Mouse (Mus musculus) forebrain, embryonic 12.5 days (tissue): ENCODE data around the gene Tmed10. TPM values are rescaled to one million over a fixed set of nuclear protein-coding genes. Genes with fewer than 3 reads are reported as not detected.

Source experiments
- ATAC-seq: fragments of 200-750 bp; cut with Nextera tagmentation; 2 replicates; pipeline ENCODE4 v1.8.0; 2017; ENCODE audit warnings: moderate TSS enrichment; ENCODE audit not compliant: low FRiP score
- H3K27ac ChIP-seq: fragments of 300-500 bp; sonication (generic); 2 replicates; pipeline ENCODE4 v1.5.1; 2016; ENCODE audit warnings: mild to moderate bottlenecking
- H3K27me3 ChIP-seq: fragments of 300-500 bp; sonication (generic); 2 replicates; pipeline ENCODE4 v1.6.1; 2016; ENCODE audit warnings: mild to moderate bottlenecking
- H3K36me3 ChIP-seq: fragments of 300-500 bp; sonication (generic); replicated peaks from 2 replicates; pipeline ENCODE4 v1.6.1; 2016; ENCODE audit warnings: mild to moderate bottlenecking
- H3K4me1 ChIP-seq: fragments of 300-500 bp; sonication (generic); 2 replicates; pipeline ENCODE4 v1.6.1; 2016
- H3K4me2 ChIP-seq: fragments of 300-500 bp; sonication (generic); 2 replicates; pipeline ENCODE4 v1.6.1; 2016; ENCODE audit warnings: mild to moderate bottlenecking, moderate library complexity
- H3K4me3 ChIP-seq: fragments of 300-500 bp; sonication (generic); replicated peaks from 2 replicates; pipeline ENCODE4 v1.5.1; 2016; ENCODE audit warnings: mild to moderate bottlenecking
- H3K9ac ChIP-seq: fragments of 300-500 bp; sonication (generic); 2 replicates; pipeline ENCODE4 v1.6.1; 2016; ENCODE audit warnings: mild to moderate bottlenecking
- H3K9me3 ChIP-seq: fragments of 300-500 bp; sonication (generic); 2 replicates; pipeline ENCODE4 v1.6.1; 2016
- WGBS: fragments of 180-500 bp; shearing (Covaris S2); methylation state at CpG from one replicate; pipeline ENCODE4 v1.1.7; 2016; 5-methylcytosine and 5-hydroxymethylcytosine counted together
- polyA plus RNA-seq: library from polyadenylated mRNA; unstranded; fragments of >200 nt; fragmentation: Nextera tagmentation; extraction: Ambion mirVana; gene quantifications from 2 replicates; pipeline ENCODE4 v1.2.1, GENCODE M21; 2016

Gene Tmed10
- 208 and 214 TPM in 2 replicates for polyA plus RNA-seq

DNA sequence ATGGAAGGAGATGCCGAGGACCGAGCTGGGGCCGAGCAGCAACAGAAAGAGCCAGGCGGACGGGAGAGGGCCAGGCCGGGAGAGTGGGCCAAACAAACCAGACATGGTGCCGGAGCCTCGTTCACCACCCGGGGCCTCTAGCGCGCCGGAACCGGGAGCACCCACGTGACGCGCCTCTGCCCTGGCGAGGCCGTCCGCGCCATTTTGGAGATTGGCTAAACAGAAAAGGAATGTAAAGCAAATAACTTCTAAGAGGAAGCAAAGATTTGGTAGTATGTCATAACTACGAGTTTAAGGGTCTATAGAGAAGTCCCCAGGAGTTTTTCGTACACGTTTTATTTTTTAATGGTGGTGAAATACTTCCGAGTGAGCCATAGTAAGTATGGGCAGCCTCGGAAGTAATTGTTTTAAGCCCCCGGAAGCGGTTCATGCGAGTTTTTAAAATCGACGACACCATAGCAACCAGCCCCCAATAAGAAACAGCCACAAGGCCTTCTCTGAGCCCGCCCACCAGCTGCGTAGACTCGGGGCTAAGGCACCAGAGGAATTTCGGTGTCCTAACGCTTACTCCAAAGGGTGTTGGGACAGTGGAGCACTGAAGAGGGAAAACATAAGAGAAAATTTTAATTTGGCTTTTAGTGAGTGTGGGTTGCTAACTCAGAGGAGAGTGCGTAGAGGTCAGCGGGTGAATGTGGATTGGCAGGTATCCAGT, at the start of gene Tmed10:
TSS of gene Tmed10 (minus strand) at position 287 of the 712 bp plus-strand sequence.
- peak; percentile 96 for ATAC-seq
- under 1% methylated on average over 37 of the region's 37 CpGs for WGBS
- H3K36me3 ChIP-seq: no peaks in the 10 kb centered on the region
- no peaks in the 10 kb centered on the region for H3K9me3 ChIP-seq
- no peaks in the 10 kb centered on the region for H3K27me3 ChIP-seq
- H3K27ac ChIP-seq: peak within 1 kb of the TSS; percentile 82
- H3K4me3 ChIP-seq: peak within 1 kb of the TSS; percentile 98
- H3K4me2 ChIP-seq: peak within 1 kb of the TSS; percentile 76
- H3K4me1 ChIP-seq: peaks cover 17% of the 10 kb centered on the region
- H3K9ac ChIP-seq: peak within 1 kb of the TSS; percentile 95

DNA sequence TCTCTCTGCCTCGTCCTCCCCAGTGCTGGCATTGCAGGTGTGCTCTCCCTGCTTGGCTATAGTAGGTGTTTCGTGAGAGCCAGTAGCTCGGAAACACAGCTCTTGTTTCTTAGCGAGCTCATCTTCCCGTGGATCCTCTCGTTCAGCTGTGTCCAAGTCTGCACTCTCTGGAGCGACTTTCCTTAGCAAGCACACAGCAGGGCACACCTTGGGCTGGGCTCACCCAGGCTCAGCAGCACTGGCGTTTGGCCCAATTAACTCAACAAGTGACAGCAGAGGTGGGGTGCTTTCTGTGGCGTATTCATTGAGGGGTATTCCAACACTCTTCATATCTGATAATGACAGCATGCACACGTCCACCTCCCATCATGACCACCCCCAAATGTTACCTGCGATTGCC, 48.6 kb upstream of the Tmed10 start:
- 79% methylated on average over 11 of the region's 11 CpGs for WGBS
- 0 out of 2 replicates have a peak, but pooled peaks cover 4% of the 10 kb centered on the region for H3K4me1 ChIP-seq
- H3K4me2 ChIP-seq: no peak overlapping the region
- H3K27ac ChIP-seq: no peak overlapping the region
- no peaks in the 10 kb centered on the region for H3K27me3 ChIP-seq
- H3K9ac ChIP-seq: no peak overlapping the region
- H3K9me3 ChIP-seq: no peaks in the 10 kb centered on the region
- no peak for ATAC-seq
- H3K4me3 ChIP-seq: no peak overlapping the region
- H3K36me3 ChIP-seq: no peaks in the 10 kb centered on the region

DNA sequence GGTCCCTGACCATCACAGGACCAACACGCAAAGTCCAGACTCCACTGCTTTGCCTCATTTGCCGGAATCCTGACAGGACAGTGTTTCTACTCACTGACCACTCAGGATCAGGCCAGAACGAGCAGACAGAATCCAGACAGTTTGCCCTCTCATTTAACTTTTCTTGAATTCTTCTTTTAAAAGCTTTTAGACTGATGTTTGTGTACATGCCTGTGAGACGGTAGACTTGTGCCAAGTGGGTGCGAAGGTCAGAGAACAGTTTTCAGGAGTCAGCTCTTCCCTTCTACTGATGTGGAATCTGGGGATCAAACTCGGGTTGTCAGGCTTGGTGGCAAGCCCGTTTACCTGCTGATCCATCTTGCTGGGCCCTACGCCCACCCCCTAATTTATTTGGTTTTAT, 47.9 kb upstream of the Tmed10 start:
- no peak for ATAC-seq
- H3K4me1 ChIP-seq: 0 out of 2 replicates have a peak, but pooled peaks cover 4% of the 10 kb centered on the region
- H3K4me2 ChIP-seq: no peak overlapping the region
- H3K27me3 ChIP-seq: no peaks in the 10 kb centered on the region
- H3K36me3 ChIP-seq: no peaks in the 10 kb centered on the region
- no peak overlapping the region for H3K4me3 ChIP-seq
- WGBS: 83% methylated on average over 8 of the region's 8 CpGs
- no peaks in the 10 kb centered on the region for H3K9me3 ChIP-seq
- H3K27ac ChIP-seq: no peak overlapping the region
- no peak overlapping the region for H3K9ac ChIP-seq

DNA sequence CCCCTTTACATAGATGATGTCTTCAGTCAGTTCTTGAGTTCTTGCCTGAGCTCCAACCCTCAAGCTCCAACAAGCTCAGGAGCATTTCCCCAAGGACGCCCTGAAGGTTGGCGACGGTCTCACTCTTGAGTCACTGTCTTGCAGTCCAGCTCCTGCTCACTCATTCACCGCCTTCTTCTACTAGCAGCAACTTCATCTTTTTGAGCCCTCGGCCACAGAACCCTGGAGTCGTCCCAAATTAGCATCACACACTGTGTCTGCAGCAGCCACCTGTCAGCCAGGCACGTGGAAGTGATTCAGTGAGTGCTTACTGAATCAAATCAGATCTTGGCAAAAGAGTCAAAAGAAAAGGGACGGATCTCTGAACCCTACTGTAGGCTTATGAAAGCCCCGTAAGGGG, 46.3 kb upstream of the Tmed10 start:
- Histone ChIP-seq H3K4me2 (no peak overlapping the region), H3K9me3 (no peaks in the 10 kb centered on the region), H3K4me1 (0 out of 2 replicates have a peak, but pooled peaks cover under 1% of the 10 kb centered on the region), H3K9ac (no peak overlapping the region), H3K27me3 (no peaks in the 10 kb centered on the region), H3K36me3 (no peaks in the 10 kb centered on the region), H3K27ac (no peak overlapping the region), H3K4me3 (no peak overlapping the region)
- WGBS: 75% methylated on average over 9 of the region's 9 CpGs
- no peak for ATAC-seq

DNA sequence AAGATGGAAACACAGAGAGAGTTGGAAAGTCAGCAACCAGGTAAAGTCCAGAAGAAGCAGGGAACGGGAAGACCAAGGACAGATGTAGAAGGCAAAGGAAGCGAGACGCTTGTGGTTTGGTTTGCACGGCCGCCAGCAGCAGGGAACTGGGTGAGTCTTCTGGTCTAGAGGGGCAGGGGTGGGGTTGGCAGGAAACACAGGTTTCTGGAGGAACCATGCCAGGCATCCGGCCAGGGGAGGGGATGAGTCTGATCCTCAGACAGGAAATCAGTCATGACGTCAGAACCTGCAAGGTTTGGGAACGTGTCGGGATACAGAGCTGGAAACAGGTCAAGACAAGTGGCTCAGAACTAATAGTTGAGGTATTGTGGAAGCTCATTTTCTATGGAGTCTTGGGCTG, 43.2 kb upstream of the Tmed10 start:
- Histone ChIP-seq H3K4me1 (no peaks in the 10 kb centered on the region), H3K4me3 (no peak overlapping the region), H3K9ac (no peak overlapping the region), H3K27ac (no peak overlapping the region), H3K9me3 (no peaks in the 10 kb centered on the region), H3K36me3 (no peaks in the 10 kb centered on the region), H3K27me3 (no peaks in the 10 kb centered on the region), H3K4me2 (no peak overlapping the region)
- ATAC-seq: no peak
- 88% methylated on average over 9 of the region's 9 CpGs for WGBS

DNA sequence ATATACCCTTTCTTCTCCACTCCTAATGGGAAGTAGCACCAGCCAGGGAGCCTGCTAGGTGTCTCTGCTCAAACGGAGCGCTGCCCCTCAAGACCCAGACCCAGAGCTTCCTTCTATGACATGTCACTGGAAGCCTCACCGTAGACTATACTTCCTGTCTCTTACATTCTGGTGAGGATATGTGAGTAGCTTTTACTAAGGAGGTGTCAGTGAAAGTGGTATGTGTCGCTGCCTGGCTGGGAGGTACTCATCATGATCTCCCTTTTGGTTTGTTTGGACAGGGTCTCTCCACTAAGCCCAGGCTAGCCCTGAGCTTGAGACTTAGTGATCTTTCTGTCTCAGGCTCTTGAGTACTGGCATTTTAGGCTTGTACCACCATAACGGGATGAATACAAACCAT, 41.7 kb upstream of the Tmed10 start:
- Histone ChIP-seq H3K9me3 (peaks cover 5% of the 10 kb centered on the region), H3K27me3 (no peaks in the 10 kb centered on the region), H3K4me2 (no peak overlapping the region), H3K4me3 (no peak overlapping the region), H3K4me1 (no peaks in the 10 kb centered on the region), H3K9ac (no peak overlapping the region), H3K27ac (no peak overlapping the region), H3K36me3 (no peaks in the 10 kb centered on the region)
- ATAC-seq: no peak
- 86% methylated on average over 5 of the region's 5 CpGs for WGBS

DNA sequence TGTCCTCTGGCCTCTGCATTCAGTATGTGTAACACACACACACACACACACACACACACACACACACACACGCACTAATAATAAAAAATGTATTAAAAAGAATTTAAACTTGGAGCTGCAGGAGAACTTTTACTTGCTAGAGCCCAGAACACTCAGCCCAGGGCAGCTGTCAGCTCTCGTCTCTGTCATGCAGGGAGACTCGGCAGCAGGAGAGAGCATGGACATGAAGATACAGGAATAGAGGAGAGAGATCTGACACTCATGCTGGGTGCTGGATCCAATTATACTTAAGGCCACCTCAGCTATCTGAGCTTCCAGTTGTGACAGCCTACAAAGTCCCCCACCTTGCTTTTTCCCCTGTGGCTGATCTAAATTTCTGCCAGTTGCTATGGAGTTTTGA, 41.2 kb upstream of the Tmed10 start:
- no peak for ATAC-seq
- peaks cover 5% of the 10 kb centered on the region for H3K9me3 ChIP-seq
- H3K27me3 ChIP-seq: no peaks in the 10 kb centered on the region
- WGBS: 89% methylated on average over 3 of the region's 3 CpGs
- H3K4me2 ChIP-seq: no peak overlapping the region
- H3K4me1 ChIP-seq: no peaks in the 10 kb centered on the region
- no peak overlapping the region for H3K4me3 ChIP-seq
- no peak overlapping the region for H3K27ac ChIP-seq
- no peaks in the 10 kb centered on the region for H3K36me3 ChIP-seq
- no peak overlapping the region for H3K9ac ChIP-seq

DNA sequence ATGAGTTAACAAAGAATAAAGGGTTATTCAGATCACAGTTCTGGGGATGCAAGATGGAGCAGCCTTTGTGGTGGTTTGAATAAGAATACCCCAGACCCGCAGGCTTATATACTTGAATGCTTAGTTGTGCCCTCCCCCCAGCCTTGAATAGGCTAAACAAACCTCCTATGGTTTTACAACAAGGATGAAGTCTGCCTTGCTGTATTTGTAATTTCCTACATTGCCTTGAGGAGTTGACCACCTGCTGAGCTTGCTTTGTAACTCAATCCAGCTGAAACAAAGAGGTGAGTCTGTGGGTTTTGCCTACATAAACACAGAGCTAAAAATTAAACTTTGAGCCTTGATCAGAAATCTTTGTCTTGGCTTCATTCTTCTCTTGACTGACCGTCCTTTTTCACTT, 36.5 kb upstream of the Tmed10 start:
- no peak overlapping the region for H3K9ac ChIP-seq
- H3K4me3 ChIP-seq: no peak overlapping the region
- no peaks in the 10 kb centered on the region for H3K36me3 ChIP-seq
- H3K27ac ChIP-seq: no peak overlapping the region
- H3K4me1 ChIP-seq: no peaks in the 10 kb centered on the region
- H3K9me3 ChIP-seq: peaks cover 5% of the 10 kb centered on the region
- no peaks in the 10 kb centered on the region for H3K27me3 ChIP-seq
- 26% methylated on average over 2 of the region's 2 CpGs for WGBS
- ATAC-seq: no peak
- H3K4me2 ChIP-seq: no peak overlapping the region

DNA sequence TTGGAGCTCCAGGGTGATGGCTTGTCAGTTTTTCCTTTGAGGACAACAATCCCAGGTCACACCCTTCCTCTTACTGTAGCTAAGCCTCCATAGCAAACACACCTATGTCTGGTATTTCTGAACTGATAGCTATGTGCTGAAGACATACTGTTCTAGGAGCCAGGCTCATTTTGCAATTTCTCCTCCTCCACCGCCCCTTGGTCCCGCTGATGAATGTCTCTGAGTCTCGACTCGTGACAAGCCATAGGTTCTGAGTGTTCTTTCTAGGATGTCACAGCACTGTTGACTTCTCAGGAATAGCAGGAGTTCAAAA, 23.3 kb upstream of the Tmed10 start:
- no peak for ATAC-seq
- no peaks in the 10 kb centered on the region for H3K27me3 ChIP-seq
- H3K36me3 ChIP-seq: no peaks in the 10 kb centered on the region
- no peak overlapping the region for H3K4me2 ChIP-seq
- H3K4me3 ChIP-seq: no peak overlapping the region
- no peak overlapping the region for H3K9ac ChIP-seq
- H3K27ac ChIP-seq: no peak overlapping the region
- H3K9me3 ChIP-seq: no peaks in the 10 kb centered on the region
- 79% methylated on average over 4 of the region's 4 CpGs for WGBS
- H3K4me1 ChIP-seq: no peaks in the 10 kb centered on the region

DNA sequence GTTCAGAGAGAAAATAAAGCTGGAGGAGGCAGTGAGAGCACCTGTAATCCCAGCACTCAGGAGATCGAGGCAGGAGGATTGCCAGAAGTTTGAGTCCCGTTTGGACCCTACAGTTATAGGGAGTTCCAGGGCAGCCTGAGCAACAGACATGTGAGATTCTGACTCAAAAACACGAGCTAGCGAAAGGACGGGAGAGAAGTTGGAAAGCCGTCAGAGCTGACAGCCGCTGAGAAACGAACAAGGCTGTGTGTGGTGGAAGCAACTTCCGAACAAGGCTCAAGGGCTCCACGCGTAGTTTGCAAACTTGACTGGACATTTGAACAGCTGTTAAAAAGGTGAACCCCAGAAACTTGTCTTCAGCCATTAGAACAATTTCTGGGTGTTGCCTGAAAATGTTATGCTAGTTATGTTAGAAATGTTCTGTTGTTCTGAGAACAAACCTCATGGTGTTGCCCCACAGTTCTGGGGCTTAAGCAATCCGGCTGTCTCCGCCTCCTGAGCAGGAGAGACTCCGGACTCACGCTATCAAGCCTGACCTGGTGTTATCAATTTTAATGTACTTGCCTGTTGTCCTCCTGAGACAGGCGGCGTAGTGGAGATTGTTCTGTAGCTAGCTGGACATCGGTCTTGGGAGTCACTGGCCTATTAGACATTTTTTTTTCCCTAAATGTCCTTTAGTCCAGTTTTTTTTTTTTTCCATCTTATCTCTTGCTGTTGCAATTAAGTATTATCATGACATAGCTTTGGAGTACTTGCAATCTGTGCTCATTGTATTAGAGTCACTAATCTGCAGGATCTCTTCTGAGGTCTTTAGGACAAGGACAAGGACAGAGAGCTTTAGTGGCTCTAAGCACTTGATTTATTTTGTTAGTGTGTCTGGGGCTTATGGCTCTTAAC, 22.7 kb upstream of the Tmed10 start:
- no peaks in the 10 kb centered on the region for H3K36me3 ChIP-seq
- no peak overlapping the region for H3K4me2 ChIP-seq
- no peak overlapping the region for H3K9ac ChIP-seq
- 83% methylated on average over 18 of the region's 18 CpGs for WGBS
- no peaks in the 10 kb centered on the region for H3K9me3 ChIP-seq
- H3K4me1 ChIP-seq: no peaks in the 10 kb centered on the region
- H3K27ac ChIP-seq: no peak overlapping the region
- no peak for ATAC-seq
- H3K4me3 ChIP-seq: no peak overlapping the region
- no peaks in the 10 kb centered on the region for H3K27me3 ChIP-seq

DNA sequence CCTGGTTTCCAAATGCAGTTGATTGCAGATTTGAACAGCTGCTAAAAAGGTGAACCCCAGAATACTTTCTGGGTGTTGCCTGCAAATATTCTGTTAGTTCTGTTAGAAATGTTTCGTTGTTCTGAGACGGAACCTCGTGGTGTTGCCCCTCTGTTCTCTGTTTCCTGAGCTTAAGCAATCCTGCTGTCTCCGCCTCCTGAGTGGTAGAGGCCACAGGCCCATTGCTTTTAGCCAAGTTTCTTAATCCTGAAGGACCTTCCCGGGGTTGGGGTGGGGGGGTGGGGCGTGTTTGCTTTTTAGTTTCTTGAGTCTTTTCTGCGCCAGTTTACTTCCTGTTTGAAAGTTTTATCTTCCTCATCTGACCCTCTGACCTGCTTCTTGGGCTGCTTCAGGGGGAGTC, 19.3 kb upstream of the Tmed10 start:
- WGBS: 69% methylated on average over 7 of the region's 7 CpGs
- Histone ChIP-seq H3K27me3 (no peaks in the 10 kb centered on the region), H3K27ac (no peak overlapping the region), H3K4me2 (no peak overlapping the region), H3K4me1 (no peaks in the 10 kb centered on the region), H3K36me3 (no peaks in the 10 kb centered on the region), H3K4me3 (no peak overlapping the region), H3K9ac (no peak overlapping the region), H3K9me3 (no peaks in the 10 kb centered on the region)
- ATAC-seq: no peak

DNA sequence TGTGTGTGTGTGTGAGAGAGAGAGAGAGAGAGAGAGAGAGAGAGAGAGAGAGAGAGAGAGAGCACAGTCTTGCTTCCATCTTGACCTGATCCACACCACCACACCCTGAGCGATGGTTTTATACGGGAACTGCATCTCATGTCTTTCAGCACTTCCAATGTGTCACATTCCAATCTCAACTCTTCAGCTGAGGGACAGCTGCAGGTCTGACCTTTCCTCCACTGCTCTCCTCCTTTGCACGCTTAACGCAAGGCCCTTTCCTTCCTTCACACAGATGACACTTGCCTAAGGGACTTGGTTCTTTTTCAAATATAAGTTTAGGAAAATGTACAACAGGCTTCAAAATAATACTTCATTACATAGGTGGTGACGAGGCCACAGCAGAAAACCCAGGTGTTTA, 18.9 kb upstream of the Tmed10 start:
- Histone ChIP-seq H3K4me2 (no peak overlapping the region), H3K36me3 (no peaks in the 10 kb centered on the region), H3K9ac (no peak overlapping the region), H3K4me1 (no peaks in the 10 kb centered on the region), H3K27ac (no peak overlapping the region), H3K4me3 (no peak overlapping the region), H3K27me3 (no peaks in the 10 kb centered on the region), H3K9me3 (no peaks in the 10 kb centered on the region)
- WGBS: 93% methylated on average over 5 of the region's 5 CpGs
- no peak for ATAC-seq

DNA sequence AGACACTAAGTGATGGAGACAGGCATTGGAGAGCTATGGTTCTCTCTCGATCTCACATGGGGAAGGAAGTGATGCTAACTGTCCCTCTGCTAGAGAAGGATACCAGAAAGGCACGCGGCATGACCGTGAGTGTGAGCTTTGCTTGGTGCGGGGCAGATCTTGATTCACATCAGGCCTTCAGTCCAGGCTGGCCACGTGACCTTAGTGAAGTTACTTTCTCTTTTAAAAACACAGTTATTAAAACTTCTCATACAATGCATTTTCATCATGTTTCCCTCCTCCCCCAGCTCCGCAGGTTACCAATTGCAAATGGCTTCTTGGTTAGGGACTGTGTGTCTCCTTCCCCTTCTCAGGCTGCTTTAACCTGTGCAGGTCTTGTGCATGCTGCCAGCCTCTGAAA, 16.5 kb upstream of the Tmed10 start:
- H3K36me3 ChIP-seq: no peaks in the 10 kb centered on the region
- no peak overlapping the region for H3K9ac ChIP-seq
- no peaks in the 10 kb centered on the region for H3K4me1 ChIP-seq
- H3K4me3 ChIP-seq: no peak overlapping the region
- WGBS: 93% methylated on average over 7 of the region's 7 CpGs
- ATAC-seq: no peak
- H3K27me3 ChIP-seq: no peaks in the 10 kb centered on the region
- H3K4me2 ChIP-seq: no peak overlapping the region
- no peaks in the 10 kb centered on the region for H3K9me3 ChIP-seq
- no peak overlapping the region for H3K27ac ChIP-seq
